Mouse (Mus musculus) cortical plate, adult 2 months (tissue): ENCODE measurements around the gene D1Ertd622e. TPM values are rescaled to one million over a fixed set of nuclear protein-coding genes. Genes with fewer than 3 reads are reported as not detected.
A peak's percentile ranks its signal among the peaks of the same experiment; 100 is the strongest.

Experiments used
- H3K27ac ChIP-seq: fragments of 200-500 bp; 2 replicates; pipeline ENCODE4 v1.5.1; 2012; ENCODE audit warnings: low read length, control low read depth, inconsistent platforms; ENCODE audit not compliant: insufficient read depth
- H3K4me1 ChIP-seq: fragments of 200-500 bp; 2 replicates; pipeline ENCODE4 v1.6.1; 2011; ENCODE audit warnings: low read length; ENCODE audit not compliant: control insufficient read depth, insufficient read depth
- H3K4me3 ChIP-seq: fragments of 200-500 bp; 2 replicates; pipeline ENCODE4 v1.5.1; 2011; ENCODE audit warnings: mild to moderate bottlenecking, low read length, control low read depth; ENCODE audit not compliant: insufficient read depth
- CTCF ChIP-seq: fragments of 200-500 bp; IDR thresholded peaks from 2 replicates; pipeline ENCODE4 v1.5.1; 2011; ENCODE audit warnings: mild to moderate bottlenecking, control low read depth, low read length; ENCODE audit not compliant: insufficient read depth; ENCODE audit errors: extremely low read depth
- POLR2A ChIP-seq: fragments of 200-500 bp; IDR thresholded peaks from 2 replicates; pipeline ENCODE4 v1.6.1; 2011; ENCODE audit warnings: mild to moderate bottlenecking, low read length, control low read depth; ENCODE audit not compliant: insufficient read depth; ENCODE audit errors: extremely low read depth
- polyA plus RNA-seq: library from polyadenylated mRNA; depleted of rRNA; stranded (reverse); fragments of >200 nt; gene quantifications from 2 replicates; pipeline ENCODE4 v1.2.3, GENCODE M21; 2012; rRNA removed

Gene D1Ertd622e
- polyA plus RNA-seq: 68.8 and 71.2 TPM in 2 replicates

DNA sequence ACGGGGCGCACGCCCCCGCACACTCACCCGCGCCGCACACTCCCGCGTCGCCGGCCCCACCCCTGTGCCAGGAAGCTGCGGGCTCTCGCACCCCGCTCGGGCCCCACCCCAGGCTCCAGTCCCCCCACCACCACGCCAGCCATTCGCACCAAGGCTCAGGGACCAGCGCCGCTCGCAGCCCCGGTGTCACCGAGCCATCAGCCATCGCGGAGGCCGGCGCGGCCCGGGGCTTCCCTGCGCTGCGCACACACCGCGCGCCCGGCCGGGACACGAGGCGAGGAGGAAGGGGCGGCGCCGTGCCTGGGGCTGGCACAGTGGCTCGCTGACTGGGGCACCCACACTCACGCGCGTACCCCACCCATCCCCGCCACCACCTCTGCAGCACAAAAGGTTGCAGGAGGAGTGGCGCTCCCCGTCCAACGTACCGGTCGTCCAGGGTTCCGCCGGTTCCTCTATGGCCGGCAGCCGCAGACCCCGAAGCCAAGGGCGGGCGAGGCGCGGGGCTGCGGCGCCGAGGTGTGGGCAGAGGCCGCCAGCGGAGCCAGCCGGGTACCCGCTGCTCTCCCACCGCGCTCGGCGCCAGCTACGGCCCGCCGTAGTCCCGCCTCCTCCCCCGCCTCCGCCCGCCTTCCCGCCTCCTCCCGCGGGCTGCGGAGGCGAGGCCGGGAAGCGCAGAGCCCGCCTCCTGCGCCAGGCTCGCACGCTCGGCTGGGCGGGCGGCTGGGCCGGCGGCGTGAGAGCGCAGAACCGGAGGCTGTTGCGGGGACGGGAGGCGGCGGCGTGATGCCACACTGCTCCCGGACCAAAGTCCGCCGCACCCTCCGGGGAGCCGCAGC is at the start of gene D1Ertd622e:
Gene D1Ertd622e (minus strand): TSS at position 669 of the 836 bp plus-strand sequence.
- Histone ChIP-seq H3K27ac (peak within 1 kb of the TSS; percentile 99), H3K4me3 (peak within 1 kb of the TSS; percentile 96), H3K4me1 (peaks cover 6% of the 10 kb centered on the region; the same call in 1 of the 2 replicates)
- TF ChIP-seq CTCF (no peak), POLR2A (no peak)

DNA sequence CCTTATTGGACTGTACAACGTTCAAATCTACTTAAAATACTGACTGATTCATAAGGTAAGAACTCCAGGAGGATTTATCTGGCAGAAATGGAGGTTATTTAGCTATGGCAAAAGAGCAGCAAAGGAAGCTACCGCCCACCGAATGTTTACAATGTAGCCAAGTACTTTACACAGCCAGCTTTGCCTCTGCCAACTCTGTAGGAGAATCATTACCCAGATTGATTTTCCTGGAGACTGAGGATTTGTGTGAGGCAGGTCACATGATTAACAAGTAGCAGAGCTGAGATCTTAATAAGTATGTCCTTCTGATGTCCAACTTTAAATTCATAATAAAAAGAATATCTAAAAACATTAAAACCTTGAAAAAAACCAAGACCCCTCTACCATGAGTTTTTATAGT is 48.6 kb upstream of the D1Ertd622e start:
- H3K27ac ChIP-seq: no peak overlapping the region
- no peak overlapping the region for H3K4me3 ChIP-seq
- TF ChIP-seq POLR2A (no peak), CTCF (no peak)

DNA sequence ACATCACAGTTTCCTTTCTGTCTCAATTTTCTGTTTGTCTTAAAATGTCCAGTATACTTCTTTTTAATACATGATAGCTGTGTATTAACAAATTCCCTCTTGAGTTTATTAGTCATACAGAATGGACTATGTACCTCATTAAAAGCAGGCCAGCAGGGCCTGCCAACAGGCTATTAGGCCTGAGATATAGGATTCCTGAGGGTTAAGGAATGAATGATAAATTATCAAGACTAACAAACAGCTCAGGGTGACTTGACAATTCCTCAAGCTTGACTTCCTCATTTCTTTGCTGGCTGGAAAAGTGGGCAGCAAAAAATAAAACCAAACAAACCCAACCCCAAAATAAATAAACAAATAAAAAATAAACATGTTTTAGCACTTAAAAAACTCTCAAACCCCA is 43.5 kb upstream of the D1Ertd622e start:
- Histone ChIP-seq H3K4me1 (no peaks in the 10 kb centered on the region), H3K4me3 (no peak overlapping the region), H3K27ac (no peak overlapping the region)
- TF ChIP-seq CTCF (no peak), POLR2A (no peak)

More for the DNA sequence above, 48.6 kb upstream of the D1Ertd622e start:
- no peaks in the 10 kb centered on the region for H3K4me1 ChIP-seq

DNA sequence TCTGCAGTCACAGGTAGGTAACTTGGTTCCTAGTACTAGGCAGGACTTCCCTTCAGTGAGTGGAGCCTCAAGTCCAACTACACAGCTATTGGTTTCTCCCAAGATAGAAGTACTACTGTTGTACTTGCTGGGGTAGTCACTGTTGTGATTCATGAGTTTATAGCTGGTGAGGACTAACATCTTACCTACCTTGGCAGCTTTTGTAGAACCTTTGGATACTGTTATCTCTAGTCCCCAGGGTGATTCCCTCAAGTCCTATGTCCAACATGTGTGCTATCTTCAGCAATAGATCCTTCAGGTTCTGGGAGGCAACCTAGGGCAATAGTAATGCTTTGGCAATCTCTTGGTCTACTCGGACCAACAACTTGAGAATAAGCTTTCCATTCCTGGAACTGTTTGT is 42.8 kb upstream of the D1Ertd622e start:
- no peak overlapping the region for H3K4me3 ChIP-seq
- no peaks in the 10 kb centered on the region for H3K4me1 ChIP-seq
- TF ChIP-seq CTCF: no peak
- TF ChIP-seq POLR2A: no peak
- no peak overlapping the region for H3K27ac ChIP-seq

DNA sequence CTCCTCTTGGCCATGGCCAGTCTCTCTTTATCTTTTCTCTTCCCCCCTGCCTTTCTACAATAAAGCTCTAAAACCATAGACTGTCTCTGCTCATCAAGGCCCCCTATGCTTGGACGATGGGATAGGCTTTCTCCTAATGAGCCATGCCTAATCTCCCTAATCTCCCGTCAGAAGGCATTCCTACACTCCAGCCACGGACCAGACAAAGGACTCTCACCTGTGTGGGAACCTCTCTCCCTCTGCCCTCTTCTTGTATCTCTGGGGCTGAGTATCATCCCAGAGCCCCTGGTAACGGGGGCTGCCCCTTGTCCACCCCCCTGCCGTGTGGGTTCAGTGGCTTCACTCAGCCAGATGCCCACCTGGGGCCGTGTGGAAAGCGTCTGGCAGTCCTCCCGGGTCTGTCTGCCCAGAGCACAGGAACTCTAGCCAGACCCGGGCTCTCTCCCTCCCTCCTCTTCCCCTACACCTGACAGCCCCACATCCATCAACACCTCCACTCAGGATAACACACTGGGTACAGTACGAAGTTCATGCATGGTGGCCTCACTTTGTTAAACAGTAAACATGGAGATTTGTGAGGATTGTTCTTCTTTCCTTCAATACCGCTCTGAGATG is 37.2 kb upstream of the D1Ertd622e start:
- no peak for TF ChIP-seq CTCF
- TF ChIP-seq POLR2A: no peak
- Histone ChIP-seq H3K27ac (no peak overlapping the region), H3K4me1 (no peaks in the 10 kb centered on the region), H3K4me3 (no peak overlapping the region)

DNA sequence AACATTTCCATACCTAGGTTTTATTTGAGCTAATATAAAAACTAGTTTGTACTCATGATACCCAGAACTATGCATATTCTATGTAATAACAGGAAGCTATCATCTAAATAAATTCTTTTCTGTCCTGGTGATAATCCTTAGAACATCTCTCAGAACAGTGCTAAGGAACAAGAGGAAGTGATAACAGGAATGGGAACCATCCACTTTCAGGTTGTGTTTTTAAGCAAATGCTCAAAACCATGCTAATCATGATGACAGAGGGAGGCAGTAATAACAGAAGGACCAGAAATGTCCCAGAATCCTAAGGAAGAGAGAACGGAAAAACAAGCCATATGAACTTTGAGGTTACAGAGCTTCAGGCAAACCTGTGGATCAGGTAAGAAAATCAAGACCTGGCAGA is 35.4 kb upstream of the D1Ertd622e start:
- no peak for TF ChIP-seq CTCF
- no peak for TF ChIP-seq POLR2A
- H3K4me3 ChIP-seq: no peak overlapping the region
- no peaks in the 10 kb centered on the region for H3K4me1 ChIP-seq
- no peak overlapping the region for H3K27ac ChIP-seq

DNA sequence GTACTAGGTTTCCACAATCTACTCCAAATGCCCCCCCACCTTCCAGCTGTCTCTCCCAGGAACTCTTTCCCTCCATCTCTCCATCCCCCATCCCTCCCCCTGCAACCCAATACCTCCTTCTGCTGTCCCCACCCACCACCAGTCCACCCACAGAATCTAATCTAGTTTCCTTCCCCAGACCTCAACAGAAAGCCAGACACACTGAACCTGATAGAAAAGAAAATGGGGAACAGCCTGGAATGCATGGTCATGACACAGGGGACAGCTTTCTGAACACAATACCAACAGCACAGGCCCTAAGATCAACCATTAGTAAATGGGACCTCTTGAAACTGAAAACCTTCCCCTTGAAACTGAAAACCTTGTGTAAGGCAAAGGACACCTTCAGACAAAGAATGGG is 32.0 kb upstream of the D1Ertd622e start:
- Histone ChIP-seq H3K4me3 (no peak overlapping the region), H3K4me1 (no peaks in the 10 kb centered on the region), H3K27ac (no peak overlapping the region)
- TF ChIP-seq CTCF: no peak
- TF ChIP-seq POLR2A: no peak

DNA sequence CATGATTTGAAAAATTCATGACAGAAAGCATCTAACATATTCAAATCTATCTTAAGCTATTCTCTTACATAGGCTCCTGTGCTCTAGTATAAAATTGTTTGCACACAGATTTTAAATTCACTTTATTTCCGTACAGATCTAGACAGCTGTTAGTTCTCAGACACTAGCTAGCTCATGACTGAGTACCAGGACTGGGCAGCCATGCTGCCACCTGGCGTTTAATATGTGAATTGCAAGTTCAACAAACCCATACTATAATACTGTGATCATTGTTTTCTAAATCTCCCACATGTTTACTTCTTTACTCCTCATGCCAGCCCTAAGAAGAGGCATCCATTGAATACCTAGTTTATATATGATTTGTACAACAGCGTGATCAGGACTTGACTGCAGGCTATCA is 26.9 kb upstream of the D1Ertd622e start:
- H3K27ac ChIP-seq: no peak overlapping the region
- no peak for TF ChIP-seq POLR2A
- TF ChIP-seq CTCF: peak; percentile 75
- H3K4me1 ChIP-seq: no peaks in the 10 kb centered on the region
- no peak overlapping the region for H3K4me3 ChIP-seq

DNA sequence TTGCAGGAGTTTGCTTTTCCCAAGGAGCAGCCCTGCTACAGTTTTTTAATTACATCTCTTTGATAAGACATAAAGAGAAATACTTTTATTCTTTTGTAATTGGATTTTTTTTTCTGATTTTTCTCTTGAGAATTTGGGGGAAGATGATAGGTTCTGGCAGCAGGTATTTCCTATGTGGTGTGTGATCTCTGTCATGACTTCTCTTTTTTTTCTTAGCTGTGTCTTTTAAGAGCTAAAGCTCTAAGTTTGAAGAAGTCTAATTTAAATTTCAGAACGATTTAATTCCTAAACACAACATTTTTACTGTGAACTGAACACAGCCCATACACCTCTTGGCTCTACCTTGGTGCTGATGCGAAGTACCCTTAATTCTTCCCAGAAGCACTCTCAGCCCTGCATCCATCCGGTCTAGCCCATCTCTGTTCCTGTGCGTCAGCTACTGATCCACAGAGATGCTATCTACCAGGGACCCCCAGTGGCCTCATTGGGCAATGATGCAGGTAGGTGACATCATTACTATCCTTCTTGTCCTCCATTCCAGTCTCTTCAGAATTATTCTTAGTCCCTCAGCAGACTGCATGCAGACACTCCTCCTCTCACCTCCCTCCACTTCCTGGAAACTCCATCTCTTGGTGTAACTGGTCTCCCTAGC is 14.8 kb upstream of the D1Ertd622e start:
- Histone ChIP-seq H3K27ac (no peak overlapping the region), H3K4me1 (no peaks in the 10 kb centered on the region), H3K4me3 (no peak overlapping the region)
- TF ChIP-seq POLR2A: no peak
- no peak for TF ChIP-seq CTCF

DNA sequence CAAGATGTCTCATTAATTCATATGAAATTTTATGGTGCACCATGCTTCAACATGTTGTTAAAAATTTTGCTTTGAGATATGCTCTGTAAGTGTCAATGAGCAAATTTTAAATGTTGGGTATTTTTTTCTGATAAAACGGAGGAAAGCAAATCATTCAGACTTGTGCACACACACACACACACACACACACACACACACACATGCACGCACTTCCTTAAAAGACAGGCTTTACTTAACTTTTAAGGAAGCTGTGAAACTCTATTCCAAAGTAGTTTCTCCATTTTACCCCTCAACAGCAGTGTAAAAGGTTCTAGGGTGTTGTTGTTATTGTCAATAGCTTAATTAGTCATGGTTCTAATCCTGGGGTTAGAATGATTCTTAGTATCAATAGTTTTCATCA is 14.2 kb upstream of the D1Ertd622e start:
- H3K4me3 ChIP-seq: no peak overlapping the region
- H3K4me1 ChIP-seq: no peaks in the 10 kb centered on the region
- H3K27ac ChIP-seq: no peak overlapping the region
- TF ChIP-seq CTCF (no peak), POLR2A (no peak)
